ENCODE assay signal across 7 mouse cellular contexts in the genomic region with DNA sequence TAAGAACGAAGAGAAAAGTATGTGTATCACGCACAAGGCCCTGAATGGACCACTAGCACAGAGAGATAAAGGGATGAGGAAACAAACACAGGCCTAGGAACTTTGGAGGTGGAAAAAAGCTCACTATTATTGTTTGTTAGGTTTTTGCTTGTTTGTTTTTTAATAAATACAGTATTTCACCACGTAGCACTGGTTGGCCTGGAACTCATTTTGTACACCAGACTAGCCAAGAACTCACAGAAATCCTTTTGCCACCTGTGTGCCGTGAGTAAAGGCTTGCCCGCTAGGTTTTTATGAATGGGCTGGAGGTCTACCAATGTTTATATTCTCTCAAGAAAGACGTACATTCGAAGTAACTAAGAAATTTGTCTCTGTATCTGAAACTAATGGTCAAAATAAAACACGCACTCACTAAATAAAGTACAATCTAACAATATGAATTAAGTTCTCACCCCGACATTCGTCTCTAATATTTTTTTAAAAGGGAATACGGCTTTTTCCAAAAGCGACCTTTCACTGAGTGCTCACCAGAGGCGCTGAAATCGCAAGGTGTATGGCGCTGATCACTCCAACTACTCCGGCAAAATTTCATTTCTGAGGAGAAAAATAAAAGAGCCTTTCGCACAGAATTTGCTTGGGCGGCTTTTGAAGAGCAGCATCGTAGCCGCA. TPM values are rescaled to one million over a fixed set of nuclear protein-coding genes. Genes with fewer than 3 reads are reported as not detected.
A peak's percentile ranks its signal among the peaks of the same experiment; 100 is the strongest.
DNase-seq lines count a peak whose midpoint lies in the region; ATAC-seq and TF ChIP-seq lines count a peak whose summit lies in the region.

No protein-coding gene starts in this region.

- peak overlapping the region; percentile 82 for H3K9ac ChIP-seq in limb, embryonic 15.5 days

- ATAC-seq in limb, embryonic 15.5 days (ENCODE audit: insufficient number of reproducible peaks, low FRiP score, low TSS enrichment, low read depth) = no peak

- WGBS in limb, embryonic 15.5 days = 8% methylated on average over 20 of the region's 20 CpGs

- no peak for TF ChIP-seq CTCF in testis, adult 2 months (IDR thresholded peaks at IDR 0.05; ENCODE audit: control insufficient read depth, insufficient read depth, insufficient replicate concordance, low read depth, low read length)

- no peak for DNase-seq in testis, postnatal 10 days (ENCODE audit: low spot score)
- no peak for DNase-seq in T-cell, adult 2 months (ENCODE audit: low spot score)
- DNase-seq in frontal cortex, postnatal 36 days (ENCODE audit: low spot score in 2 of 2) = no peak
- no peak for DNase-seq in kidney, postnatal 4 days

- peak overlapping the region; percentile 61 for H3K4me2 ChIP-seq in limb, embryonic 15.5 days

- no peaks in the 10 kb centered on the region for H3K9me3 ChIP-seq in erythroblast, embryonic 14.5 days (ENCODE audit: control insufficient read depth, low read length)
- no peaks in the 10 kb centered on the region for H3K9me3 ChIP-seq in limb, embryonic 15.5 days

- H3K36me3 ChIP-seq in testis, adult 2 months (ENCODE audit: control insufficient read depth, insufficient read depth, low read length) = no peaks in the 10 kb centered on the region
- peaks cover 24% of the 10 kb centered on the region for H3K36me3 ChIP-seq in erythroblast, embryonic 14.5 days (ENCODE audit: control insufficient read depth)
- peaks cover 14% of the 10 kb centered on the region for H3K36me3 ChIP-seq in limb, embryonic 15.5 days

- peak overlapping the region; percentile 98 for H3K4me3 ChIP-seq in testis, adult 2 months (ENCODE audit: control insufficient read depth, low read depth, low read length)
- peak overlapping the region; percentile 75 for H3K4me3 ChIP-seq in erythroblast, embryonic 14.5 days (replicated peaks)
- H3K4me3 ChIP-seq in limb, embryonic 15.5 days = peak overlapping the region; percentile 84

- peak overlapping the region; percentile 94 for H3K27ac ChIP-seq in testis, adult 2 months (ENCODE audit: control insufficient read depth, insufficient read depth, low read depth, low read length)
- peak overlapping the region; percentile 98 for H3K27ac ChIP-seq in limb, embryonic 15.5 days

- H3K27me3 ChIP-seq in testis, adult 2 months (ENCODE audit: control insufficient read depth, insufficient read depth, low read length) = no peaks in the 10 kb centered on the region
- no peaks in the 10 kb centered on the region for H3K27me3 ChIP-seq in erythroblast, embryonic 14.5 days (ENCODE audit: control insufficient read depth)
- H3K27me3 ChIP-seq in limb, embryonic 15.5 days = no peaks in the 10 kb centered on the region

- H3K4me1 ChIP-seq in testis, adult 2 months (ENCODE audit: control insufficient read depth, insufficient read depth, low read length) = no peaks in the 10 kb centered on the region
- peaks cover 31% of the 10 kb centered on the region for H3K4me1 ChIP-seq in erythroblast, embryonic 14.5 days (ENCODE audit: control insufficient read depth)
- peaks cover 17% of the 10 kb centered on the region for H3K4me1 ChIP-seq in limb, embryonic 15.5 days

- no peak for TF ChIP-seq POLR2A in testis, adult 2 months (IDR thresholded peaks at IDR 0.05; ENCODE audit: control insufficient read depth, low read depth, low read length)

RNA-seq across cellular contexts. Expression of a gene that starts 0.6 kb away (rescaled TPM):
- polyA plus RNA-seq in testis, adult 2 months (2012; rRNA removed) = 8.8 and 9.4 TPM in 2 replicates
- 0.08 and 0.44 TPM in 2 replicates for polyA plus RNA-seq in erythroblast, embryonic 14.5 days (2012)
- polyA plus RNA-seq in limb, embryonic 15.5 days (2015; fragmentation: Nextera tagmentation; extraction: Ambion mirVana) = 19.1 and 19.4 TPM in 2 replicates

RNA-seq across cellular contexts. Expression of a gene that starts 29.2 kb away (rescaled TPM):
- 2.1 and 2.5 TPM in 2 replicates for polyA plus RNA-seq in testis, adult 2 months (2012; rRNA removed)
- 0.03 and 0.04 TPM in 2 replicates for polyA plus RNA-seq in erythroblast, embryonic 14.5 days (2012)
- 93.6 and 110 TPM in 2 replicates for polyA plus RNA-seq in limb, embryonic 15.5 days (2015; fragmentation: Nextera tagmentation; extraction: Ambion mirVana)

RNA-seq across cellular contexts. Expression of a gene that starts 32.0 kb away (rescaled TPM):
- polyA plus RNA-seq in testis, adult 2 months (2012; rRNA removed) = 1.5 and 2.3 TPM in 2 replicates
- polyA plus RNA-seq in erythroblast, embryonic 14.5 days (2012) = under 0.01 and 0.01 TPM in 2 replicates
- polyA plus RNA-seq in limb, embryonic 15.5 days (2015; fragmentation: Nextera tagmentation; extraction: Ambion mirVana) = 14.8 and 17.3 TPM in 2 replicates

Comparison
In these comparisons a context has a peak if more than half of its experiments do, and no peak if none do; other contexts are left out.
1. RNA of a gene that starts 29.2 kb away (polyA plus RNA-seq): 93.6 to 110 TPM in limb, embryonic 15.5 days; 2.1 to 2.5 TPM in testis, adult 2 months and 0.03 to 0.04 TPM in erythroblast, embryonic 14.5 days; every median in the first group is over 10 times any median in the second.
2. Peak in every context shown above with its lines, with median percentiles within 50 percentile points of each other: H3K4me3 ChIP-seq.